Mouse (Mus musculus) midbrain, embryonic 10.5 days (tissue): ENCODE measurements around the gene Ints11. TPM values are rescaled to one million over a fixed set of nuclear protein-coding genes. Genes with fewer than 3 reads are reported as not detected.

Source experiments
- DNase-seq: peaks from one replicate; pipeline ENCODE4 v3.0.0-alpha.2; 2017; ENCODE audit warnings: low spot score
- H3K27ac ChIP-seq: fragments of 300-500 bp; sonication (generic); replicated peaks from 2 replicates; pipeline ENCODE4 v1.5.1; 2016; ENCODE audit warnings: mild to moderate bottlenecking
- H3K27me3 ChIP-seq: fragments of 300-500 bp; sonication (generic); 2 replicates; pipeline ENCODE4 v1.6.1; 2016; ENCODE audit warnings: low read depth, mild to moderate bottlenecking; ENCODE audit not compliant: poor library complexity, severe bottlenecking
- H3K36me3 ChIP-seq: fragments of 300-500 bp; sonication (generic); 2 replicates; pipeline ENCODE4 v1.6.1; 2016; ENCODE audit warnings: mild to moderate bottlenecking, moderate library complexity
- H3K4me1 ChIP-seq: fragments of 300-500 bp; sonication (generic); 2 replicates; pipeline ENCODE4 v1.6.1; 2016
- H3K4me3 ChIP-seq: fragments of 300-500 bp; sonication (generic); 2 replicates; pipeline ENCODE4 v1.5.1; 2016; ENCODE audit warnings: mild to moderate bottlenecking, moderate library complexity
- H3K9me3 ChIP-seq: fragments of 300-500 bp; sonication (generic); replicated peaks from 2 replicates; pipeline ENCODE4 v1.6.1; 2016; ENCODE audit warnings: mild to moderate bottlenecking
- WGBS: fragments of 180-500 bp; shearing (Covaris S2); methylation state at CpG from one replicate; pipeline ENCODE4 v1.1.7; 2016; 5-methylcytosine and 5-hydroxymethylcytosine counted together
- microRNA-seq: library from miRNA; unstranded; fragments of <30 nt; microRNA quantifications from one replicate; pipeline ENCODE4, GENCODE M21; 2017
- polyA plus RNA-seq: library from polyadenylated mRNA; unstranded; fragments of >200 nt; fragmentation: Nextera tagmentation; extraction: Ambion mirVana; gene quantifications from 2 replicates; pipeline ENCODE4 v1.2.1, GENCODE M21; 2016

The Ints11 gene
- polyA plus RNA-seq, 1 experiment from 2014 or later: 116 TPM

DNA sequence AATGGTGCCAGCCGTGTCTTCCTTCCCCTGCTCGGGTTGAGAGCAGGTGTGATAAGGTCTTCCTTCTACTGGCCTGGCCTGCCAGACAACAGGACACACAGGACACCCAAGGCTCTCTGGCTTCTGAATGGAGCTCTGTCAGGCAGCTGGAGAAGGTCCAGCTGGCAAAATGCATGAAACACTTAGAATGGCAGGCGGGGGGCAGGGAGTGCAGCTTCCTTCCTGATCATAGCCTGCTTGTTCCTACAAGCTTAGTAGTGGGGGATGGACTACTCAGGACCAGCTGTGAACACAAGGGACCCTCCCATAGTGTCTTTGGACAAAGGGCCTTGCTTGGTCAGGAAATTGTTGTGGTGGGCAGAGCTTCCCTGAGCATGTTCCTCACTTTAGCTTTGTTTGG, 31.9 kb downstream of the Ints11 start:
- WGBS: 82% methylated on average over 3 of the region's 3 CpGs

DNA sequence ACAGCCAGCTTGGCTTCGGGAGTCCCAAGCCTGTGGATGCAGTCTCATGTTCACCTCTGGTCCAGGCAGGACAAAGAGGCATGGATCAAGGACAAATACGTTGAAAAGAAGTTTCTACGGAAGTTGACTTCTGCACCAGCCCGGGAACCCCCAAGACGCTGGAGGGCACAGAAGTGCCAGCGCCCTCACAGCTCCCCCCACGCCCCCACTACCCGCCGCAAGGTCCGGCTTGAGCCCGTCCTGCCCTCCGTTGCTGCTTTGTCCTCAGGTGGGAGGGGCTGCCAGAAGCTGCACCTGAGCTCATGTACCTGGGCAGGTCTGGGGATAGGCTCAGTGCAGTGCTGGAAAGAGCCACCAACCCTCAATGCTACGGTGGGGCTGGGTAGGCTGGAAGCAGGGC, 33.9 kb downstream of the Ints11 start:
- peaks cover 89% of the 10 kb centered on the region for H3K36me3 ChIP-seq
- WGBS: 94% methylated on average over 13 of the region's 13 CpGs
- H3K9me3 ChIP-seq: no peaks in the 10 kb centered on the region

More for the DNA sequence above, 31.9 kb downstream of the Ints11 start:
- peaks cover 96% of the 10 kb centered on the region for H3K36me3 ChIP-seq
- no peak overlapping the region for H3K4me3 ChIP-seq
- no peaks in the 10 kb centered on the region for H3K4me1 ChIP-seq
- no peaks in the 10 kb centered on the region for H3K27me3 ChIP-seq
- no peak overlapping the region for H3K27ac ChIP-seq
- DNase-seq: no peak
- no peaks in the 10 kb centered on the region for H3K9me3 ChIP-seq

DNA sequence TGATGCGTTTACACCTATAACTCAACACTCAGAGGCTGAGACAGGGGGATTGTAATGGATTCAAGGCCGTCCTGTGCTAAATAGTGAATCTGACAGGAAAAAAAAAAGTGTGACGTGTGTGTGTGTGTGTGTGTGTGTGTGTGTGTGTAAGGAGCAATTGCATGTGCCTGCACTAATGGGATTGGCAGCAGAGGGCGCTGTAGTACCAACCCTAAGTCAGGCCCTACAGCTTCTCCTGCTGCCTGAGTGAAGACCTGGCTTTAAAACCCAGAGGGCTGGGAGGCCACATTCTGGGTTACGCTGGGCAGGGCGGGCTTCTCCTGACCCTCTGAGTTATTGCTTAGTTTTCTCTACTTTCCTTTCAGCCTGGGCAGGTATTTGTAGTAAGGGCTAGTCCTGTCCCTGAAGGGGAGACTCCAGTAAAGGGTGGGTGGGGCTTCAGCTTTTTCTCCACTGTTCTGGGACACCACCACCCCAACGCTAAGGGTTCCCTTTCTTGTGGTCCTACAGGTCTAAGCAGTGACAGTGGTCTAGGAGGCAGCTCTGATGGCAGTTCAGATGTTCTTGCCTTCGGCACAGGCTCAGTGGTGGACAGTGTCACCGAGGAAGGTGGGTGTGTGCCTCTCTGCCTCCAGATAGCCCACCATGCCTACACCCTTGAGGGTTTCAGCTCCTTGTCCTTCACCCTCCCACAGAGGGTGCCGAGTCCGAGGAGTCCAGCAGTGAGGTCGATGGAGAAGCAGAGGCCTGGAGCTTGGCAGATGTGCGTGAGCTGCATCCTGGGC, 35.2 kb downstream of the Ints11 start:
- Histone ChIP-seq H3K27me3 (no peaks in the 10 kb centered on the region), H3K4me3 (no peak overlapping the region), H3K9me3 (no peaks in the 10 kb centered on the region), H3K36me3 (peaks cover 76% of the 10 kb centered on the region), H3K4me1 (no peaks in the 10 kb centered on the region), H3K27ac (no peak overlapping the region)
- WGBS: 90% methylated on average over 13 of the region's 13 CpGs
- no peak for DNase-seq

More for the DNA sequence above, 33.9 kb downstream of the Ints11 start:
- DNase-seq: no peak
- Histone ChIP-seq H3K4me3 (no peak overlapping the region), H3K27me3 (no peaks in the 10 kb centered on the region), H3K27ac (no peak overlapping the region), H3K4me1 (no peaks in the 10 kb centered on the region)

DNA sequence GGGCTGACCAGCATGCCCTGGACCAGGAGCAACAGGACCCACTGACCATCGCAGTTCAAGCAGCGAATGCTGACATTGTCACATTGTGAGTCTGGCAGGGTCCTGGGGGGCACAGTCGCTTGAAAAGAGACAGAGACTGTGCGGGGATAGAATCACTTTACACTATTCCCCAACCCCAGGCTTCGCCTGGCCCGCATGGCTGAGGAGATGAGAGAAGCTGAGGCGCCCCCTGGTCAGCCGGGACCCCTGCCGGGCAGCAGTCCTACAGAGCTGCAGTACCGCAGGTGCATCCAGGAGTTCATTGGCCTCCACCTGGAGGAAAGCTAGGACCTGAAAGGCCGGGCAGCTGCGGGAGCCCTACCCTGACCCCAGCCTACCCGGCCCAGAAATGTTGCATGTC, 36.3 kb downstream of the Ints11 start:
- 85% methylated on average over 13 of the region's 13 CpGs for WGBS
- peak; percentile 8 for DNase-seq
- no peak overlapping the region for H3K27ac ChIP-seq
- no peaks in the 10 kb centered on the region for H3K9me3 ChIP-seq
- H3K4me1 ChIP-seq: no peaks in the 10 kb centered on the region
- H3K27me3 ChIP-seq: no peaks in the 10 kb centered on the region
- H3K36me3 ChIP-seq: peaks cover 65% of the 10 kb centered on the region
- H3K4me3 ChIP-seq: no peak overlapping the region

DNA sequence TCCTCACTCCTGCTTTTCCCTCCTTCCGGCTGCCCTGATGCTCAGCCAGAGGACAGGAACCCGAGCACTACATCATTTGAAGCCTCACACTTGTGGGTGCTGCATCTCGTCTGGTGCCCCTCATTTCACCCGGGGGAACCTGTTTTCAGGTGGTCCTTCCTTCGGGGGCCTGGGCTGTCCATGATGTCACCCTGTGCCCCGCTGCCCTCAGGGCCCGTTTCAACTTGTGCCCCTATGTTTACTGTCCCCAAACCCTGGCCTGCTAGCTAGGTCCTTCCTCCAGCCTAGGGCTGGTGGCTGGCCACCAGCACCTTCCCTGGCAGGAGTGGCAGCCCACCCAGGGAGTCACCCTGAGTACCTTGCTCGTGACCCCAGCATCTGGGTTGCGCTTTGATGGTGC, 36.8 kb downstream of the Ints11 start:
- 84% methylated on average over 9 of the region's 9 CpGs for WGBS
- Histone ChIP-seq H3K4me3 (no peak overlapping the region), H3K9me3 (no peaks in the 10 kb centered on the region), H3K36me3 (peaks cover 60% of the 10 kb centered on the region), H3K4me1 (no peaks in the 10 kb centered on the region), H3K27ac (no peak overlapping the region), H3K27me3 (no peaks in the 10 kb centered on the region)
- peak; percentile 9 for DNase-seq

DNA sequence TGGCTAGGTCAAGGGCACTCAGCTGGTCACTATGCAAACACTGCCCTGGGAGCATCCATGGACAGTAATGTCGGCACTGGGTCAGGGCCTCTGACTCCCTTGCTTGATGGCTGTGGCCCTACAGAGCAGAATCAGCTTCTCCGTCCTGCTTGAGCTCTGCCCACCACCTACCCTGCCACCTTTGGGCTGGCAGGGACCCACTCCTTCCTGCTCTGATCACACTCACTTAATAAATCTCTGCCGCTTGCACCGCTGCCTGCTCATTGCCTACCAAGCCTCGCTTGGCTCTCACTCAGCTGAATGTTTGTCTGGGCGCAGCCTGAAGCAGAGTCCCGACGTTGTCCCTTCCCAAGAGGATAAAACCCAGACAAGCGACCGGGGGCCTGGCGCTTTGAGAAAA, 37.7 kb downstream of the Ints11 start:
- H3K4me3 ChIP-seq: no peak overlapping the region
- no peak for DNase-seq
- H3K27ac ChIP-seq: no peak overlapping the region
- no peaks in the 10 kb centered on the region for H3K4me1 ChIP-seq
- no peaks in the 10 kb centered on the region for H3K27me3 ChIP-seq
- 87% methylated on average over 11 of the region's 11 CpGs for WGBS
- peaks cover 51% of the 10 kb centered on the region for H3K36me3 ChIP-seq
- H3K9me3 ChIP-seq: no peaks in the 10 kb centered on the region

DNA sequence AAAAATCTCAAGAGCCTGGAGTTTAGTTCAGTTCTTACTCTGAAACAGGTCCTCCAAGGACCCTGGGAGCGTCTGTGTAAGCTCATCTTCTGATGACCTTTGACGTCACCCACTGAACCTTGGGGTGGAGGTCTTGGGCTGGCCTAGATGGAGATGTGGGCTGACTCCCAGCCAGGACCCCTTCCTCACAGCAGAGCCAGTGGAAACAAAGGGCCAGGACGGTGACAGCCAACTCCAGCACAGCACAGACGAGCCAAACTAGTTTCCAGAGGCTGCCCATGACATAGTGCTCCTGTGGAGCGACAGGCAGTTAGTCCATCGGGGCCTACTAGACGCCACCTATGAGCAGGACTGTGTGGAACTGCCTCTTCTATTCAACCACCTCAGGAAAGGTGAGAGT, 38.9 kb downstream of the Ints11 start:
- Histone ChIP-seq H3K36me3 (peaks cover 38% of the 10 kb centered on the region), H3K27ac (no peak overlapping the region), H3K4me1 (no peaks in the 10 kb centered on the region), H3K27me3 (no peaks in the 10 kb centered on the region), H3K4me3 (no peak overlapping the region), H3K9me3 (no peaks in the 10 kb centered on the region)
- 86% methylated on average over 7 of the region's 7 CpGs for WGBS
- no peak for DNase-seq

DNA sequence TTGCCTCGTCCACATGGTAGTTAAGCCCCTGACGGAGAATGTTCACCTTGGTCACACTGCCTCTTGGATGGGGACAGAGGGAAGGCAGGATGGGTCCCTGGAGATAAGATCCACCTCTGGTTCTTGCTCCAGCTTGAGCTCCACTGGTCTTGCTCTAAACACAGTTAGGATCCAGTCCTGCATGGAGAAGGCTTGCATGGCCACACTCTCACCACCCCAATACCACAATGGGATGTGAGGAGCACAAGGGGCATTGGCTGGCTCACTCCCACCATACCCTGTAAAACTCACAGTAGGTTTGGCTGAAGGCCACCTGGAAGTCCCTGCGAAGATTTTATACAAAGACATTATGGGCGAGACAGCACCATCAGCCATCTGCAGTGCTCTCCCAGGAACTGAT, 39.4 kb downstream of the Ints11 start:
- Histone ChIP-seq H3K27ac (no peak overlapping the region), H3K27me3 (no peaks in the 10 kb centered on the region), H3K9me3 (no peaks in the 10 kb centered on the region), H3K4me1 (no peaks in the 10 kb centered on the region), H3K4me3 (no peak overlapping the region), H3K36me3 (peaks cover 34% of the 10 kb centered on the region)
- DNase-seq: no peak
- WGBS: 92% methylated on average over 4 of the region's 4 CpGs

DNA sequence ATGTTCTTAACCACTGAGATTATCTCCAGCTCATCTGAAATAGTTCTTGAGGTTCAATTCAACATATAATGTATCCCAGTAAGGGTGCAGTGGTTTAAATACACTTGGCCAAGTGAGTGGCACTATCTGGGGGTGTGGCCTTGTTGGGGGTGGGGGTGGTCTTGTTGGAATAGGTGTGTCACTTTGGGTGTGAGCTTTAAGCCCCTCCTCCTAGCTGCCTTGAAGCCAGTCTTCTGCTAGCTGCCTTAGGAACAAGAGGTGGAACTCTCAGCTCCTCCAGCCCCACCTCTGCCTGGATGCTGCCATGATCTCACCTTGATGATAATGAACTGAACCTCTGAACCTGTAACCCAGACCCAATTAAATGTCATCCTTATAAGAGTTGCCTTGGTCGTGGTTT, 62.7 kb downstream of the Ints11 start:
- Histone ChIP-seq H3K27me3 (no peaks in the 10 kb centered on the region), H3K4me3 (no peak overlapping the region), H3K4me1 (peaks cover 10% of the 10 kb centered on the region), H3K9me3 (no peaks in the 10 kb centered on the region), H3K27ac (no peak overlapping the region), H3K36me3 (no peaks in the 10 kb centered on the region)
- no peak for DNase-seq
- 80% methylated on average over 1 of the region's 1 CpGs for WGBS

Small RNA genes lying within 50 kb of the gene (microRNA-seq; reads per million reads assigned to microRNA genes)
- gene Gm22991: not detected

Other genes starting within 250 kb of the Ints11 start
- gene Cdk11b, start 244.7 kb upstream of the Ints11 start, polyA plus RNA-seq: 79.6 and 82.3 TPM in 2 replicates
- gene Gm10563, start 224.1 kb upstream of the Ints11 start, polyA plus RNA-seq: not detected in 2 replicates
- 4.7 TPM in 2 replicates for gene Mmp23, start 216.2 kb upstream of the Ints11 start, polyA plus RNA-seq
- 22.0 and 22.5 TPM in 2 replicates for gene Mib2, start 200.3 kb upstream of the Ints11 start, polyA plus RNA-seq
- 0.98 and 1.1 TPM in 2 replicates for gene Fndc10, start 175.2 kb upstream of the Ints11 start, polyA plus RNA-seq
- gene Ssu72, start 164.7 kb upstream of the Ints11 start, polyA plus RNA-seq: 167 and 169 TPM in 2 replicates
- gene Tmem240, start 134.7 kb upstream of the Ints11 start, polyA plus RNA-seq: 0.65 and 1.2 TPM in 2 replicates
- gene Atad3a, start 108.5 kb upstream of the Ints11 start, polyA plus RNA-seq: 115 and 129 TPM in 2 replicates
- gene Vwa1, start 94.8 kb upstream of the Ints11 start, polyA plus RNA-seq: 12.2 and 13.1 TPM in 2 replicates
- gene Tmem88b, start 83.7 kb upstream of the Ints11 start, polyA plus RNA-seq: 0.31 and 0.45 TPM in 2 replicates
- gene Ankrd65, start 79.1 kb upstream of the Ints11 start, polyA plus RNA-seq: not detected in 2 replicates
- gene Mrpl20, start 66.7 kb upstream of the Ints11 start, polyA plus RNA-seq: 235 and 260 TPM in 2 replicates
- 161 and 171 TPM in 2 replicates for gene Ccnl2, start 57.1 kb upstream of the Ints11 start, polyA plus RNA-seq
- gene Aurkaip1, start 38.3 kb upstream of the Ints11 start, polyA plus RNA-seq: 159 and 172 TPM in 2 replicates
- 50.7 and 53.1 TPM in 2 replicates for gene Mxra8, start 29.9 kb upstream of the Ints11 start, polyA plus RNA-seq
- gene Dvl1, start 22.1 kb upstream of the Ints11 start, polyA plus RNA-seq: 5.0 and 5.4 TPM in 2 replicates
- 0.22 and 0.41 TPM in 2 replicates for gene Tas1r3, start 6.2 kb upstream of the Ints11 start, polyA plus RNA-seq
- gene Cptp, start 106 bp upstream of the Ints11 start, polyA plus RNA-seq: 21.6 and 24.6 TPM in 2 replicates
- 50.7 and 53.4 TPM in 2 replicates for gene Pusl1, start 22.2 kb downstream of the Ints11 start, polyA plus RNA-seq
- gene Acap3, start 22.3 kb downstream of the Ints11 start, polyA plus RNA-seq: 24.3 and 38.4 TPM in 2 replicates
- 152 and 161 TPM in 2 replicates for gene Ube2j2, start 74.3 kb downstream of the Ints11 start, polyA plus RNA-seq
- 18.9 and 23.8 TPM in 2 replicates for gene C1qtnf12, start 92.8 kb downstream of the Ints11 start, polyA plus RNA-seq
- 14.0 and 15.3 TPM in 2 replicates for gene B3galt6, start 123.1 kb downstream of the Ints11 start, polyA plus RNA-seq
- gene Sdf4, start 123.3 kb downstream of the Ints11 start, polyA plus RNA-seq: 131 and 138 TPM in 2 replicates
- 0.42 and 0.88 TPM in 2 replicates for gene Tnfrsf4, start 144.3 kb downstream of the Ints11 start, polyA plus RNA-seq
- 1.1 and 1.8 TPM in 2 replicates for gene Tnfrsf18, start 156.6 kb downstream of the Ints11 start, polyA plus RNA-seq
- 0.30 TPM in 1 of 2 replicates, not detected in the other for gene Ttll10, start 189.9 kb downstream of the Ints11 start, polyA plus RNA-seq
- 75.3 and 76.5 TPM in 2 replicates for gene 9430015G10Rik, start 240.4 kb downstream of the Ints11 start, polyA plus RNA-seq